Mouse (Mus musculus) Patski (cell line): ENCODE data around the gene Nek2. TPM values are rescaled to one million over a fixed set of nuclear protein-coding genes. Genes with fewer than 3 reads are reported as not detected.
A peak's percentile ranks its signal among the peaks of the same experiment; 100 is the strongest.

Experiments used
- ATAC-seq: fragments of 100-300 bp; one replicate; pipeline ENCODE4 v1.8.0; 2021
- CTCF ChIA-PET: fragments of 350-600 bp; sonication (Branson Sonifier 250); formaldehyde crosslinking; loops from one replicate; lab custom pipeline; 2022; ENCODE audit warnings: inconsistent platforms; lab: Charles Lee
- POLR2A ChIA-PET: fragments of 350-600 bp; sonication (Branson Sonifier 250); formaldehyde crosslinking; loops from one replicate; lab custom pipeline; 2022; ENCODE audit warnings: antibody characterized with exemption, inconsistent platforms; lab: Charles Lee
- DNase-seq: peaks from one replicate; pipeline ENCODE4 v3.0.0-alpha.2; 2011; ENCODE audit warnings: low read depth, low spot score
- H3K27me3 ChIP-seq: fragments of 371-371 bp; one replicate; pipeline ENCODE4 v1.5.1; 2021
- CTCF ChIP-seq: fragments of 100-300 bp; IDR thresholded peaks from one replicate; pipeline ENCODE4 v1.5.1; 2021
- in situ Hi-C: fragments of 300-500 bp; cut with MboI; formaldehyde crosslinking; loops from 3 replicates; pipeline ENCODE4 v1.11.1; 2018; ENCODE audit warnings: low pct_unique_long_range_greater_than_20kb, mixed read lengths
- polyA plus RNA-seq: library from polyadenylated mRNA; unstranded; gene quantifications from one replicate; pipeline ENCODE4 v1.2.3, GENCODE M21; 2021

The Nek2 gene
- polyA plus RNA-seq, 1 experiment from 2014 or later = 34.7 TPM

DNA sequence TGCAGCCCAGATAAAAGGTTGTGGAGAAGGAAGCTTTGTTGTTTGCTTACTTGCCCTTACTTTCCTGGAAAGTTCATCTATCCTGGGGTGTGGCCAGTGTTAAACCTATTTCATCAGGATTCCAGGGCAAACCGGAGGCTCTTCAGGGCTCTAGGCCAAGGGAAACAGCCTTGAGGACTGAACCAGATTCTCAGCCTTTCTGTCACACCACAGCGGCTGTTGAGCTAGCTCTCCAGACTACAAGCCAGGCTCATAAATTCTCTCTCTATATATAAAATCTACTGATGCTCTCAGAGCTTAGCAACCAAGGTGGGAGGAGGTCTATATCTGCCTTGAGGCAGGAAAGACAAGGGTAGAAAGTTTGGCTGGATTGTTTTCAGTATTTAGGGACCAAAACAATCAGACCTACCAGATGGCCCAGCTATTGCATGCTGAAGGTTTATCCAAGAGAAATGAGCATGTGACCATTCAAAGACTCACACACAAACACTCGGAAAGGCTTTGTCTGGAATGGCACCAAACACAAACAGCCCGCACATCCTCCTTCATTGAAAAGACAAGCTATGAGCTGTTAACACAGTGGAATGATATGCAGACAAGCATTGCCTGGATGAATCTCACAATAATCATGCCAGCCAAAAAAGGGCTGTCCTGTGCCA is 24.9 kb upstream of the Nek2 start:
- in situ Hi-C loops = no loop called here
- no peak for TF ChIP-seq CTCF
- ChIA-PET POLR2A (no interaction called here), CTCF (interaction anchor here (1.0 to 1.1 kb wide), 2 partner anchors 10 to 25 kb away, joined by 3 to 4 read pairs; no protein-coding TSS in a partner anchor)
- no peaks in the 10 kb centered on the region for H3K27me3 ChIP-seq
- ATAC-seq = no peak
- DNase-seq = no peak

DNA sequence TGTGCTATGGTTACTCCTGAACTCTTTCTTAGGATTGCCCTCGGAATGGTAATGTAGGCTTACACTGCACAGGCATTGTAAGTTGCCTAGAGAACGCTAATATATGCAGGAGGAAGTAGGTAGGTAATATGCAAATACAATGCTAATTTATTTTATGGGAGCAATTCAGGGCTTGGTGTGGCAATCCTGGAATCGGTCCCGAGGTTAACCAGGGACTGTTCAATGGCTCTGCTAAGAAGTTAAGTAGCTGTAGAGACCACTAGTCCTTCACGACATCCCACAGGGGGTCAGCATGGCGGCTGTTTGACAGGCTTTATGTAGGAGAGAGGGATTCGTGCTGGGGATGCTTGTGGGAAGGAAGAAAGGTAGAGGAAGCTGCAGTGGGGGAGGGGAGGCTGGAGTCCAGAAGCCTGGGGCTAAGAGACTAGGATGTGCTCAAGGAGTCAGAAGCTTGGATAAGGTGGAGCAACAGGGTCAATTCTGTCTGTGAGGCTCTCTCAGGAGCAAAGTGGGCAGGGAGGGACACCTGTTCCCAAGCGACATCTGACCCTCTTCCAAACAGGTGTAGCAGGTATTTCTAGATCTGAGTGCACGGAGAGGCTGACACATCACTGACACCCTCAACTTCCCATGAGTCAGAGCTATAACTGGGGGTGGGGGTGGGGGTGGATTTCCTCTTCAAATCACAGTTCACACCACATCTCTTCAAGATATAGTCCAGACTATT is 19.0 kb upstream of the Nek2 start:
- ATAC-seq (no peak), DNase-seq (no peak)
- TF ChIP-seq CTCF = no peak
- no peaks in the 10 kb centered on the region for H3K27me3 ChIP-seq
- in situ Hi-C loops = loop anchor here (25.0 kb wide), 1 partner anchor 440 kb away; no protein-coding TSS in a partner anchor
- ChIA-PET CTCF (interaction anchor here (0.9 to 1.7 kb wide), 3 partner anchors 10 to 217 kb away, joined by 3 to 5 read pairs (median 4); no protein-coding TSS in a partner anchor), POLR2A (interaction anchor here (0.6 kb wide), 1 partner anchor 48 kb away, joined by 3 read pairs; no protein-coding TSS in a partner anchor)

- CTCF ChIA-PET = interaction anchor here (0.9 to 1.7 kb wide), 4 partner anchors 11 to 218 kb away, joined by 3 to 5 read pairs (median 4); no protein-coding TSS in a partner anchor
These were observed 18.2 kb upstream of the Nek2 start for GRCm38 (mm10) chr1:191802820-191803655.

DNA sequence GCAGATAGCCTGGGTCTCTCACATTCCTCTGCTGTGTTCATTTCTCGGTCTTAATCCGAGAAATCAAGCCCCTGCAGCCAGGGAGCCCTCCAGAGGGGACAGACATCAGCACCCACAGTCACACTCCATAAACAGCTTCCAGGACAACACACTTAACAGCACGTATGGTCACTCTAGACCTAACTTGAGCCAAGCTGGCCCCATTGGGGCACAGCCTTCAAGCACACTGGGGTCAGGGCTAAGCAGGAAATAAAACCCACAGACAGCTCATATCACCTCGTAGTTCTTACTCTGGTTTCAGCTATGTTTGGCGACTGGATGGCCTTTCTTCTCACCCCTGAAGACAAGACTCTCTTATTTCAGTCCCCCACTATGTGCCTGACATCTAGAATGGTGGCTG is 16.5 kb upstream of the Nek2 start:
- DNase-seq (no peak), ATAC-seq (no peak)
- POLR2A ChIA-PET = no interaction called here
- no peak for TF ChIP-seq CTCF
- in situ Hi-C loops = loop anchor here (25.0 kb wide), 1 partner anchor 442 kb away; no protein-coding TSS in a partner anchor
- H3K27me3 ChIP-seq = no peaks in the 10 kb centered on the region
- CTCF ChIA-PET = interaction anchor here (1.2 to 2.0 kb wide), 2 partner anchors 10 to 13 kb away, joined by 3 to 10 read pairs; no protein-coding TSS in a partner anchor

More at GRCm38 (mm10) chr1:191802820-191803655, 18.2 kb upstream of the Nek2 start:
- ATAC-seq (peak; percentile 39), DNase-seq (no peak)
- in situ Hi-C loops = loop anchor here (25.0 kb wide), 1 partner anchor 441 kb away; no protein-coding TSS in a partner anchor
- POLR2A ChIA-PET = interaction anchor here (0.6 kb wide), 1 partner anchor 49 kb away, joined by 3 read pairs; no protein-coding TSS in a partner anchor
- TF ChIP-seq CTCF = no peak
- H3K27me3 ChIP-seq = no peaks in the 10 kb centered on the region

- ATAC-seq = no peak
- CTCF ChIA-PET = interaction anchor here (2.0 kb wide), 1 partner anchor 12 kb away, joined by 10 read pairs; no protein-coding TSS in a partner anchor
- no peak for DNase-seq
- TF ChIP-seq CTCF = no peak
- in situ Hi-C loops = loop anchor here (25.0 kb wide), 1 partner anchor 443 kb away; no protein-coding TSS in a partner anchor
- no peaks in the 10 kb centered on the region for H3K27me3 ChIP-seq
- POLR2A ChIA-PET = no interaction called here
These were observed 15.5 kb upstream of the Nek2 start for GRCm38 (mm10) chr1:191805788-191806187.

DNA sequence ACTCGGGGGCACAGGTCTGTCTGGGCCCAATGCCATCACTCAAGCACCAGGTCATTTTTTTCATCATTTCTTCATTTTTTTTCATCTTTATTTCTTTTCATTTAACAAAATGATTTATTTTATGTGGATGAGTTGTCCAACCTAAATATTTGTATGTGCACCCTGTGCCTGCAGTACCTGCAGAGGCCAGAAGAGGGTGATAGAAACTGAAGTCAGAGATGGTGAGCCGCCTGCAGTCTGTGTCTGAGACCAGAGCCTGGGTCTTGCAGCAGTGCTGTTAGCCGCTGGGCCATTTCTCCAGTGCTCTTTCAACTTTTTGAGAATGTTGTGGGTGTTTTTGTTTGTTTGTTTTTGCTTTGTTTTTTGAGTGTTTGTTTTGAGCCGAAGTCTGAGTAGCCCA is 14.5 kb upstream of the Nek2 start:
- no peak for TF ChIP-seq CTCF
- H3K27me3 ChIP-seq = no peaks in the 10 kb centered on the region
- no peak for ATAC-seq
- in situ Hi-C loops = loop anchor here (25.0 kb wide), 1 partner anchor 444 kb away; no protein-coding TSS in a partner anchor
- no peak for DNase-seq
- ChIA-PET CTCF (interaction anchor here (1.1 kb wide), 1 partner anchor 11 kb away, joined by 3 read pairs; no protein-coding TSS in a partner anchor), POLR2A (no interaction called here)

DNA sequence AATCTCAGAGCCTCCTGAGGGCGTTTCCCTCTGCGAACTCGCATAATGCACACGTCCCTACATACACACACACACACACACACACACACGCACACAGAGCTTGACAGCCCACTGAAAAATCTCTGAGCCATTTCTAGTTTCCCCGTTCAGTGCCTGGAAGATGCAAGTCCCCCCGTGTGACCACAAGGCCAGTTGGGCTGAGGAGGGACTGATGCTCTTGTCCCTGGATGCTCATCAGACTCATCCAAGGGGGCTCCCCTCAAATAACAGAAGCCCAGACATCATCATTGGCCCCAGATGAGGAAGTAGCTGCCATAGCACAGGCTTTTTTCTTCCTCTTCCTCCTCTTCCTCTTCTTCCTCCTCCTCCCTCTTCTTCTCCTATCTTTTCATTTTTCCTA is 13.3 kb upstream of the Nek2 start:
- POLR2A ChIA-PET = no interaction called here
- no peaks in the 10 kb centered on the region for H3K27me3 ChIP-seq

GRCm38 (mm10) chr1:191808688-191809223 is 12.5 kb upstream of the Nek2 start:
- H3K27me3 ChIP-seq = no peaks in the 10 kb centered on the region
- in situ Hi-C loops = loop anchor here (25.0 kb wide), 1 partner anchor 446 kb away; no protein-coding TSS in a partner anchor
- DNase-seq (no peak), ATAC-seq (no peak)
- no peak for TF ChIP-seq CTCF
- ChIA-PET CTCF (interaction anchor here (1.0 kb wide), 2 partner anchors 9 to 222 kb away, joined by 3 read pairs; no protein-coding TSS in a partner anchor), POLR2A (no interaction called here)

More for the DNA sequence above, 13.3 kb upstream of the Nek2 start:
- TF ChIP-seq CTCF = no peak
- no peak for DNase-seq
- ATAC-seq = no peak
- in situ Hi-C loops = loop anchor here (25.0 kb wide), 1 partner anchor 446 kb away; no protein-coding TSS in a partner anchor
- CTCF ChIA-PET = interaction anchor here (1.0 kb wide), 1 partner anchor 9 kb away, joined by 3 read pairs; no protein-coding TSS in a partner anchor

GRCm38 (mm10) chr1:191811774-191812173 is 9.5 kb upstream of the Nek2 start:
- DNase-seq (no peak), ATAC-seq (no peak)
- TF ChIP-seq CTCF = no peak
- in situ Hi-C loops = loop anchor here (25.0 kb wide), 1 partner anchor 449 kb away; no protein-coding TSS in a partner anchor
- H3K27me3 ChIP-seq = no peaks in the 10 kb centered on the region
- CTCF ChIA-PET = interaction anchor here (1.1 kb wide), 1 partner anchor 27 kb away, joined by 3 read pairs; no protein-coding TSS in a partner anchor
- POLR2A ChIA-PET = no interaction called here
